Mouse (Mus musculus) embryonic facial prominence, embryonic 15.5 days (tissue): Measurements from ENCODE around the gene Zcchc7. TPM values are rescaled to one million over a fixed set of nuclear protein-coding genes. Genes with fewer than 3 reads are reported as not detected.

Experiments used
- ATAC-seq: fragments of 200-750 bp; cut with Nextera tagmentation; 2 replicates; pipeline ENCODE4 v1.8.0; 2017; ENCODE audit warnings: low read depth, moderate TSS enrichment; ENCODE audit not compliant: insufficient number of reproducible peaks, low FRiP score, low TSS enrichment
- H3K27ac ChIP-seq: fragments of 300-500 bp; sonication (generic); replicated peaks from 2 replicates; pipeline ENCODE4 v1.5.1; 2015; ENCODE audit warnings: mild to moderate bottlenecking, inconsistent platforms
- H3K27me3 ChIP-seq: fragments of 300-500 bp; sonication (generic); 2 replicates; pipeline ENCODE4 v1.6.1; 2015; ENCODE audit warnings: inconsistent platforms
- H3K36me3 ChIP-seq: fragments of 300-500 bp; sonication (generic); 2 replicates; pipeline ENCODE4 v1.6.1; 2015; ENCODE audit warnings: mild to moderate bottlenecking, inconsistent platforms
- H3K4me1 ChIP-seq: fragments of 300-500 bp; sonication (generic); 2 replicates; pipeline ENCODE4 v1.6.1; 2015; ENCODE audit warnings: inconsistent platforms
- H3K4me2 ChIP-seq: fragments of 300-500 bp; sonication (generic); replicated peaks from 2 replicates; pipeline ENCODE4 v1.6.1; 2015; ENCODE audit warnings: mild to moderate bottlenecking, inconsistent platforms
- H3K4me3 ChIP-seq: fragments of 300-500 bp; sonication (generic); replicated peaks from 2 replicates; pipeline ENCODE4 v1.5.1; 2015; ENCODE audit warnings: mild to moderate bottlenecking, inconsistent platforms
- H3K9ac ChIP-seq: fragments of 300-500 bp; sonication (generic); 2 replicates; pipeline ENCODE4 v1.6.1; 2015; ENCODE audit warnings: inconsistent platforms
- H3K9me3 ChIP-seq: fragments of 300-500 bp; sonication (generic); replicated peaks from 2 replicates; pipeline ENCODE4 v1.6.1; 2016; ENCODE audit warnings: inconsistent platforms
- WGBS: fragments of 180-500 bp; shearing (Covaris S2); methylation state at CpG from one replicate; pipeline ENCODE4 v1.1.7; 2015; 5-methylcytosine and 5-hydroxymethylcytosine counted together
- polyA plus RNA-seq: library from polyadenylated mRNA; unstranded; fragments of >200 nt; fragmentation: Nextera tagmentation; extraction: Ambion mirVana; gene quantifications from 2 replicates; pipeline ENCODE4 v1.2.1, GENCODE M21; 2015

Zcchc7 gene
- polyA plus RNA-seq, 1 experiment from 2014 or later = 36.7 TPM

DNA sequence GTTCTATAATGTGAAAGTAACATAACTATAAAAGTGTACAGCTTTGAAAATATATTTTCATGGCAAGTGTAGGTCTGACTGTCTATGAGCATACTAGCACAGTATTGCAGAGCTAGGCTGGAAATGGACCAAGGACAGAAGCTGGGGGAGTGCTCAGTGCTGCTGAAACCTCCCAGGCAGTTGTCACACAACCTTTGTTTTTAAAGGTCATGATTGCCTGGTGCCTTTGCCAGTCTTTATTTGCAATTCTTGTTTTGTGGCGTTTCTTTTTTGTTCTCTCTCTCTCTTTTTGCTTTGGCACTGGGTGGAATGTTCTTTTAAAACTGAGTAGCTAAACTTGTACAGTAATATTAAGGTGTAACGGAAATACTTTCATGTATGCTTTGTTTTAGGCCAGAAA, 21.0 kb downstream of the Zcchc7 start:
- H3K27me3 ChIP-seq = no peaks in the 10 kb centered on the region
- H3K4me2 ChIP-seq = no peak overlapping the region
- H3K27ac ChIP-seq = no peak overlapping the region
- H3K4me3 ChIP-seq = no peak overlapping the region
- 67% methylated on average over 2 of the region's 2 CpGs for WGBS
- no peaks in the 10 kb centered on the region for H3K9me3 ChIP-seq
- H3K36me3 ChIP-seq = no peaks in the 10 kb centered on the region
- no peaks in the 10 kb centered on the region for H3K4me1 ChIP-seq
- no peak for ATAC-seq
- H3K9ac ChIP-seq = no peak overlapping the region

DNA sequence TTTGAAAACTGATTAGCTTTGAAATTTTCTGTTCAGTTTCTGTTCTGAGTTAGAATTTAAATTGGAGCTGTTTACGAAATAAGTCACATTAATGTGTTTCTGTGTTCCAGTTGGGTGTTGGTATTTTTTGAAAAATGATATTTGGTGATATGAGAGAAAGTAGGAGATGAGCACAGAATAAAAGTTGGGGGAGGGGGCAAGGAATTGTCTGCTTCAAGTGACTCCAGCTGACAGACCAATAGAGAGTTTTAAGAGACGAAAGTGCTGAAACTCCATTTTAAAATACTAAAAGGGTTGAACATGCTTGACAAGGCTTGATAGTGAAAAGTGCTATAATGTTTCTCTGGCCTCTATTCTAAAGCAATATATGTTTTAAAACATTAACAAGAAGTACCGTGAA, 21.4 kb downstream of the Zcchc7 start:
- WGBS = 89% methylated on average over 3 of the region's 3 CpGs
- Histone ChIP-seq H3K4me2 (no peak overlapping the region), H3K36me3 (no peaks in the 10 kb centered on the region), H3K27ac (no peak overlapping the region), H3K4me3 (no peak overlapping the region), H3K9ac (no peak overlapping the region), H3K4me1 (no peaks in the 10 kb centered on the region), H3K9me3 (no peaks in the 10 kb centered on the region), H3K27me3 (no peaks in the 10 kb centered on the region)
- no peak for ATAC-seq

DNA sequence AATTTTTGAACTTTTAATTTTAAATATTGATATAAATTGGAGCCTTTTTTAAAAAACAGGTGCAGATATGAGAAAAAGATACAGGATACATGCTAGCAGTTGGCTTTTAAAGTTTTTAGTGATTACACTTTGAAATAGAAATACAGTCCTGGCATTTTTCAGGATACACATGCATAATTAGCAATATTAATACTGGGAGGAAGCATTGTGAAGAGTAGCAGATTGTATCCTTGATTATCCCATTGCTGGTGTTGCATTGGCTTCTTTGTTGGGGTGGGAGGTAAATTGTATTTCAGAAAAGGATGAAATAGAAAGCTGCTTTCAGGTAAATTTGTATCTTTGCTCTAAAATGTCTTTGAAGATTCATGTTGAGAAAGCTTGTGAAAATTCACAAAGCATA, 22.0 kb downstream of the Zcchc7 start:
- no peaks in the 10 kb centered on the region for H3K36me3 ChIP-seq
- H3K27ac ChIP-seq = no peak overlapping the region
- H3K4me1 ChIP-seq = no peaks in the 10 kb centered on the region
- H3K27me3 ChIP-seq = no peaks in the 10 kb centered on the region
- no peaks in the 10 kb centered on the region for H3K9me3 ChIP-seq
- H3K4me3 ChIP-seq = no peak overlapping the region
- no peak overlapping the region for H3K9ac ChIP-seq
- H3K4me2 ChIP-seq = no peak overlapping the region
- no peak for ATAC-seq

DNA sequence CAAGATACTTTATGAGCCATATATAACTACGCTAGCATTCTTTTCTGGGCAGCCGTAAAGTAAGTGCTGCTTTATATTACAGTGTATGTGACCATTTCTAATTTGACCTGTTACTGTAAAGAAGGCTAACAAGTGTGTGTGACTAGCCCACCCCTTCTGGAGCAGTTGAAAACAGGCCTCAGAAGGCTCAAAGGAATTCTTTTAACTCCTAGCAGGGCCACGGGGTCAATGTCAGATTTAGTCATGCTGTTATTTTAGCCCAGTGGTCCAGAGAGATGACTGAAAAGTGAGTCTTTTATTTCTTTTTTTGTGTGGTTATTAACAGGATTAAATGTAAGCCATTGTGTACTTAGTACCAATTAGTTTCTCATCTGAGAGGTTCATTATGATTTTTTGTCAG, 22.6 kb downstream of the Zcchc7 start:
- H3K27me3 ChIP-seq = no peaks in the 10 kb centered on the region
- H3K4me2 ChIP-seq = no peak overlapping the region
- no peak for ATAC-seq
- no peaks in the 10 kb centered on the region for H3K36me3 ChIP-seq
- H3K9me3 ChIP-seq = no peaks in the 10 kb centered on the region
- no peak overlapping the region for H3K9ac ChIP-seq
- 46% methylated on average over 3 of the region's 3 CpGs for WGBS
- no peak overlapping the region for H3K27ac ChIP-seq
- H3K4me3 ChIP-seq = no peak overlapping the region
- H3K4me1 ChIP-seq = no peaks in the 10 kb centered on the region

DNA sequence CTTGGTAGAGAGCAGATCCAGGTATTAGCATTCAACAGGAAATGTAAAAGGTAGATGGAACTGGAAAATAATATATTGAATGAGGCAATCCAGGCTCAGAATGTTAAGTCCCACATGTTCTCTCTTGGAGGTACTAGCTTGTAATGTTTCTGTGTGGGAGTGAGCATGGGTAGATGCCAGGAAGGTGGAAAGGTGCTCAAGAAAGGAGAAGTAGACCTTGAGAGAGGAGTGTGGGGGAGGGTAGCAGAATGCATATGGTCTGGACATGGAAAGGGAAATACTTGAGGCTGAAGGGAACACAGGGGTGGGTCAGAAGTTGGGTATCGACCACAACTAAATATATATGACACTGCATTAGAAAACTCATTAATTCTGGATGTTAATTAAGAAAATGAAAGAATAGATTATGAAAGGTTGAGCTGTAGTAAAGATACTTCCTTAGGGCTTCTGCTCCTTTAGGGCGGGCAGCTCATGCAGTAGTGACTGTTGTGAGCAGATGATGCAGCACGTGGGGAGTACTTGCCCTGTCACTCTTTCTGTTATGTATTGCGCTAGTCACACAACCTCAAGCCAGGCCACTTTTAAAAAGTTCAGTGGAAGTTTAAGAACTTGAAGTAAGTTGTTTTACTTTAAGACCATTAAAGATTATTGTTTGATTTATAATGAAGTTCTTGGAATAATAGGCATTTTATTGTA, 24.9 kb downstream of the Zcchc7 start:
- H3K4me2 ChIP-seq = no peak overlapping the region

DNA sequence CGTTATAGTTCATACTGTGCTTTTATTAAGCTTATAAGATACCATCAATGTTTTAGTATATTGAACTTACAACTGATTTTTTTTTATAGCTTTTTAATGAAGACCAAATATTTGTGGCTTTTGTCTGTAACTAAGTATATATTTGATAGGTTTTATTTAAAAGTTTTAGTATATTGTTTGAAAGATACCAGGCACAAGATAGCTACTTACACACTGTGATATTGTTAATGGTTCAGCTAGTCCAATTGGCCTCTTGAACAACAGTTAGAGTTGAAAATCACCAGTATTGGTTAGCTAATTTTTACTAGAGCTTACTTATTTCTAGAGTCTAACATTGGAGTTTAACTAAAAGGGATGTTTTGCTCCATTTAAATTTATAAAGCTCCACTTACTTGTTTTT, 25.8 kb downstream of the Zcchc7 start:
- H3K4me2 ChIP-seq = no peak overlapping the region
- H3K9ac ChIP-seq = no peak overlapping the region
- no peaks in the 10 kb centered on the region for H3K27me3 ChIP-seq
- no peak for ATAC-seq
- H3K4me1 ChIP-seq = no peaks in the 10 kb centered on the region
- 83% methylated on average over 1 of the region's 1 CpGs for WGBS
- H3K4me3 ChIP-seq = no peak overlapping the region
- H3K36me3 ChIP-seq = no peaks in the 10 kb centered on the region
- no peak overlapping the region for H3K27ac ChIP-seq
- H3K9me3 ChIP-seq = no peaks in the 10 kb centered on the region

More for the DNA sequence above, 24.9 kb downstream of the Zcchc7 start:
- Histone ChIP-seq H3K4me1 (no peaks in the 10 kb centered on the region), H3K27me3 (no peaks in the 10 kb centered on the region), H3K9me3 (no peaks in the 10 kb centered on the region), H3K27ac (no peak overlapping the region), H3K4me3 (no peak overlapping the region), H3K36me3 (no peaks in the 10 kb centered on the region), H3K9ac (no peak overlapping the region)
- ATAC-seq = no peak
- 75% methylated on average over 4 of the region's 4 CpGs for WGBS

DNA sequence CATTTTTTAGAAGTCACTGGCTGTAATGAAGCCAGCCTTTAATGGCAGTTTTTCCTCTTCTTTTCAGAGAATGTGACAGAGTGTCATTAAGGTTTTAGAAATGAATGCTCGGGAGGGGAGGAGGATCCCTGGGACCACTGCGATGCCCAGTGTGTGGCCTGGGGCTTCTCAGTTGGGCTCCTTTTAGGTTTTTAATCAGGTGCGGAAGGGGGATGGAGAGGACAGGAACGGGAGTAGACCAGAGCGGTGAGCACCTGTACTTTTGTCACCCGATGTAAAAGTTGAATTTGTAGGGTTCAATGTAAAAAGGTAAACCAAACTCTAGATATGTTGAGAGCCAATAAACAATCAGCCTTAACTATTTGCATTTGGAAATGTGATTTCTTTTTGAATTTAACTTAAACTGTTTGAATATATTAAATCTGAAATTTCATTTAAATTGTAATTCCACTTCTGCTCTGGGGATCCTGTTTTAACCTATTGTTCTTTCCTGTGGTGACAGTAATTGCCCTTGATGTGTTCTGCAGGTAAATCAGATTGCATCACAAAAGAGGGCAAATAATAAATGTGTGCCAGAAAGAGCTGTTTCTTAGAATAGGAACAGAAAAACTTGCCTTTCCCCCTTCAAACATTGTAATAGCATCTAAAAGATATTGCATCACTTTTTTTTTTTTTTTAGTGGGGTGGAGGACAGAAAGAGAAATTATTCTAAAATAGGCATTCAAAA, 28.1 kb downstream of the Zcchc7 start:
- no peaks in the 10 kb centered on the region for H3K27me3 ChIP-seq
- no peak overlapping the region for H3K4me3 ChIP-seq

DNA sequence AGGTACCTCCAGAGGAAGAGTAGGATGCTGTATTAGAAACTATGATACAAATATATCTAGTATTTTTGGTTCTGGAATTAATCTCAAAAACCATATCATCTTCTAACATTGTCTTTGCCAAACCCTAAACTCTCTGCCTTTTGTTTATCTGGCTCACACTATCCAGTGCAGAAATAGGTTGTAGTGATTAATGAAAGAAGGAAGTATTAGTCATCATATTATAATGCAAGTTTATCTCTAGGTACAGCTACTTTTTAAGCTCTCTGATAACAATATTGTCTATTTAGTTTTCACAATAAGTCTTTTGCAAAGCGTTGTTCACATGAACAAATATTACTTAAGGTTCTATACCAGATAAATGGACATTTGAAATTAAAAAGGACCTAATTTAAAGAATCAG, 57.2 kb downstream of the Zcchc7 start:
- Histone ChIP-seq H3K27ac (no peak overlapping the region), H3K9ac (no peak overlapping the region), H3K36me3 (no peaks in the 10 kb centered on the region), H3K4me1 (no peaks in the 10 kb centered on the region), H3K9me3 (no peaks in the 10 kb centered on the region), H3K27me3 (no peaks in the 10 kb centered on the region), H3K4me2 (no peak overlapping the region), H3K4me3 (no peak overlapping the region)
- ATAC-seq = no peak
- 86% methylated on average over 1 of the region's 1 CpGs for WGBS

More for the DNA sequence above, 28.1 kb downstream of the Zcchc7 start:
- WGBS = 35% methylated on average over 6 of the region's 6 CpGs
- Histone ChIP-seq H3K27ac (no peak overlapping the region), H3K9me3 (no peaks in the 10 kb centered on the region), H3K36me3 (no peaks in the 10 kb centered on the region), H3K4me1 (no peaks in the 10 kb centered on the region), H3K4me2 (no peak overlapping the region), H3K9ac (no peak overlapping the region)
- ATAC-seq = no peak

DNA sequence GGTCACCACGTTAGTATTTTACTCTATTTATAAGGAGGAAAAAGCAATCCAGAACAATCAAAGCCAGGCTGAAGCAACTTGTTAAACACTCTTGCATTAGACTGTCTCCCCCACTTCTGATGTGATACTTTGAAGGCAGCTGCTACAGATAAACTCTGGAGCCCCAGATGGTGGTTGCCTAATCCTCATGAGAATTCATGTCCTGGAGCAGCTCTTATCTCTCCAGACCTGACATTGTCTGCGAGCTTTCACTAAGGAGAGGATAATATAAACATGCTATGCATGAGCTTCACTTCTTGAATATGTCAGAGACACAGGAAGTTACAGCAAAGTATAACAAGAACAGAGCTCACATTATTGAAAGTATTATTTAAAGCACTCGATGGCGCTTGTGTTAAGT, 58.1 kb downstream of the Zcchc7 start:
- Histone ChIP-seq H3K9ac (no peak overlapping the region), H3K4me3 (no peak overlapping the region)

DNA sequence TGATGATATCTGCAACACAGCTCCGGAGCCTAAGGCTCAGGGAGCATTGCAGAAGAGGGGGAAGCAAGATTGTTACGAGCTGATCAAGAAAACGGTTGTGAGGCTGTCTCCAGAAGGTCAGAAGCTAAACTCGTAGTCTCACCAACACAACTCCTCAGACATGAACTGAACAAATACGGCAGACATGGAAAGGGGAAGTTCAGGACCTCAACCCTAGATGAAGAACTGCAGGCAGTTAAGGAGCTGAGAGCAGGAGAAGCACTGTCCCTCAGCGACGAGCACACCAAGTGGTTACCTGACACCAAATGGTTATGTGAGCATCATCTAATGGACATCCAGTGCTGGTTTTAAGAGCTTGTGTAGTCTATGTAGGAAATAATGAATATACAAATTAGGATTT, 60.9 kb downstream of the Zcchc7 start:
- no peak for ATAC-seq
- WGBS = 60% methylated on average over 7 of the region's 7 CpGs
- no peaks in the 10 kb centered on the region for H3K27me3 ChIP-seq
- H3K36me3 ChIP-seq = no peaks in the 10 kb centered on the region
- no peaks in the 10 kb centered on the region for H3K4me1 ChIP-seq
- no peak overlapping the region for H3K27ac ChIP-seq
- no peaks in the 10 kb centered on the region for H3K9me3 ChIP-seq
- no peak overlapping the region for H3K4me2 ChIP-seq
- no peak overlapping the region for H3K9ac ChIP-seq
- no peak overlapping the region for H3K4me3 ChIP-seq

More for the DNA sequence above, 58.1 kb downstream of the Zcchc7 start:
- Histone ChIP-seq H3K27me3 (no peaks in the 10 kb centered on the region), H3K4me2 (no peak overlapping the region), H3K36me3 (no peaks in the 10 kb centered on the region), H3K4me1 (no peaks in the 10 kb centered on the region), H3K27ac (no peak overlapping the region), H3K9me3 (no peaks in the 10 kb centered on the region)
- ATAC-seq = no peak
- WGBS = 44% methylated on average over 4 of the region's 4 CpGs

DNA sequence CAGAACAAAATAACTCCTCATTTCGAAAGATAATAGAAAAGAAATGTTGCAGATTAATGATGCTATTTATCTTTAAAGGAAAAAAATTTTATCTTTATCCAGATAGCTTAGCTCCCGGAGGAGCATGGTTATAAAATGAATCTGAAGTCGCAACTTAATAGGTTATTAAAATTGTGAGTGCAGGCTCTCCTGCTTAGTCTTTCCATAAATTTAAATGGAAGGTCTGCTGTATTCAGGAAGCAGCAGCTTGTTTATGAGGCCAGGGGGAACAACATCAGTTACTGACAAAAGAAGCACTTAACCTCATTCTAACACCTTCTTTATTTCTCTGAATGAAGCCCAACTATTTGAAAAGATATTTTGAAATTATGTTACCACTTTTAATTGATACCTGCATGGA, 74.9 kb downstream of the Zcchc7 start:
- Histone ChIP-seq H3K27ac (no peak overlapping the region), H3K4me3 (no peak overlapping the region), H3K36me3 (no peaks in the 10 kb centered on the region), H3K4me1 (no peaks in the 10 kb centered on the region), H3K4me2 (no peak overlapping the region), H3K27me3 (no peaks in the 10 kb centered on the region), H3K9ac (no peak overlapping the region), H3K9me3 (no peaks in the 10 kb centered on the region)
- no peak for ATAC-seq
- 81% methylated on average over 3 of the region's 3 CpGs for WGBS

DNA sequence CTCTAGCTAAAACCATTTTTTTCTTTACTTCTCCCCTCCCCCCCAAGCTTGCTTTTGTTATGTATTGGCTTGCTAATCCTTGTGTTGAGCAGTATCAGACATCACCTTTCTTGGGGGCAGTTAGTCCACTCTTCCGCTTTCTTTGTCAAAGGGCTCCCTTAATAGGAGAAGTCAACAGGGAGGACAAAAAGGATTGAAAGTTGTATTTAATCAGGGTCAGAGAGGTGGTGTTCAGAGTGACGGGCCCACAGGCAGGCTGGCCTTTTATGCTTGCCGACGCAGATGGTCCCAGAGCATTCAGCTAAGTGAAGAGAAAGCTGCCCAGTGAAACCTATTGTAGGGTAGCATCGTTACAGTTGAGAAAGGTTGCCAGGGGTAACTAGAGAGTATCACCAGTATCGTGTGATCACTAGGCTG, 96.2 kb downstream of the Zcchc7 start:
- Histone ChIP-seq H3K36me3 (no peaks in the 10 kb centered on the region), H3K4me3 (no peak overlapping the region), H3K9ac (no peak overlapping the region), H3K9me3 (no peaks in the 10 kb centered on the region), H3K4me2 (no peak overlapping the region), H3K27ac (no peak overlapping the region), H3K4me1 (no peaks in the 10 kb centered on the region), H3K27me3 (no peaks in the 10 kb centered on the region)
- WGBS = 31% methylated on average over 6 of the region's 6 CpGs
- no peak for ATAC-seq
